ENCODE assay signal across 8 mouse cellular contexts in genomic region chr13:109117210-109117791, GRCm38 (mm10).
DNase-seq lines count a peak whose midpoint lies in the region; ATAC-seq lines count a peak whose summit lies in the region.

No protein-coding gene starts in this region.

- intact Hi-C loops in left cerebral cortex, postnatal 25 days (cut with DNase I), result loop anchor here (5.0 kb wide), 3 partner anchors 55 to 95 kb away; no protein-coding TSS in a partner anchor

- no peak overlapping the region for H3K27ac ChIP-seq in heart, embryonic 11.5 days (ENCODE audit: low read depth, low read length)

- WGBS in heart, embryonic 11.5 days (ENCODE audit: insufficient replicate concordance), result 11% methylated on average over 14 of the region's 14 CpGs

- H3K4me2 ChIP-seq in heart, embryonic 11.5 days, result peak overlapping the region; percentile 96

- H3K9ac ChIP-seq in heart, embryonic 11.5 days (ENCODE audit: low read depth, low read length), result no peak overlapping the region

- ATAC-seq in heart, embryonic 11.5 days (replicated peaks; ENCODE audit: insufficient number of reproducible peaks, low FRiP score, low TSS enrichment), result no peak; the same call in 1 of the 2 replicates
- peak; percentile 50 for ATAC-seq in frontal cortex, adult (ENCODE audit: low TSS enrichment)
- ATAC-seq in CD4-positive, CD25-positive, alpha-beta regulatory T cell, adult 4 months, result no peak

- 0 out of 2 replicates have a peak, but pooled peaks cover 5% of the 10 kb centered on the region for H3K4me1 ChIP-seq in heart, embryonic 11.5 days (ENCODE audit: control insufficient read depth, insufficient read depth, low read length)

- no peaks in the 10 kb centered on the region for H3K36me3 ChIP-seq in heart, embryonic 11.5 days (ENCODE audit: control insufficient read depth, insufficient read depth, low read length)

- H3K9me3 ChIP-seq in heart, embryonic 11.5 days (replicated peaks; ENCODE audit: control insufficient read depth, low read length), result no peaks in the 10 kb centered on the region

- H3K4me3 ChIP-seq in heart, embryonic 11.5 days (ENCODE audit: low read depth, low read length), result peak overlapping the region; percentile 50; the same call in 1 of the 2 replicates

- peaks cover 25% of the 10 kb centered on the region for H3K27me3 ChIP-seq in heart, embryonic 11.5 days (ENCODE audit: control insufficient read depth, insufficient read depth, low read length)

- DNase-seq in heart, adult 8-10 months (ENCODE audit: low spot score), result no peak
- peak; percentile 76 for DNase-seq in cerebellum, adult 9-10 months
- peak; percentile 45 to 68 for DNase-seq in left cerebral cortex, postnatal 25 days (ENCODE audit: low spot score in 2 of 2)
- peak; percentile 49 to 66 for DNase-seq in right cerebral cortex, adult 2 months (ENCODE audit: low spot score in 2 of 2)
- DNase-seq in lung, postnatal 25 days (ENCODE audit: low spot score), result no peak

Comparison
In these comparisons a context has a peak if more than half of its experiments do, and no peak if none do; other contexts are left out.
1. DNase-seq: peak in cerebellum, adult 9-10 months (single experiment), left cerebral cortex, postnatal 25 days (2 of 2) and right cerebral cortex, adult 2 months (2 of 2); none in heart, adult 8-10 months (single experiment) and lung, postnatal 25 days (single experiment).